Mouse (Mus musculus): Measurements from ENCODE around the gene Gpr137b.
"Not testable (repeated sequence)": the region's sequence is repeated elsewhere in the genome, so short reads cannot be mapped to it uniquely, and the experiment has no call there.

Gpr137b gene

DNA sequence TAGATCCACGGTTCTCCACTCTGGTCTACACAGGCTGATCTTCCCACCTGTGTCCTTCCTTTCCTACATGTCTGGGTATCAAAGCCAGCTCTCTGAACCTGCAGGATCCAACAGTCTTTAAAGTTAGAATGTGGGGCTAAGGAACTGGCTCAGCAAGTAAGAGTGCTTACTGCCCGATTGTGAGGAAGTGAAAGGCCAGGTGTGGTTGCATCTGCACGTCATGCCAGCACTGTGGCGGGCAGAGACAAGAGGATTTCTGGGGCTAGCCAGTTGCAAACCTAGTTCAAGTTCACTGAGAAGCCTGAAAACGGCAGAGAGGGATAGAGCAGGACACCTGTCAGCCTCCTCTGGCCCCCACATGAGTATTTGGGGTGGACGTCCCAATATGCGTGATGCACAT, 22.4 kb downstream of the Gpr137b start:
- intact Hi-C loops (cut with DNase I), result loop anchor here (5.0 kb wide), 1 partner anchor 744 kb away; no protein-coding TSS in a partner anchor

DNA sequence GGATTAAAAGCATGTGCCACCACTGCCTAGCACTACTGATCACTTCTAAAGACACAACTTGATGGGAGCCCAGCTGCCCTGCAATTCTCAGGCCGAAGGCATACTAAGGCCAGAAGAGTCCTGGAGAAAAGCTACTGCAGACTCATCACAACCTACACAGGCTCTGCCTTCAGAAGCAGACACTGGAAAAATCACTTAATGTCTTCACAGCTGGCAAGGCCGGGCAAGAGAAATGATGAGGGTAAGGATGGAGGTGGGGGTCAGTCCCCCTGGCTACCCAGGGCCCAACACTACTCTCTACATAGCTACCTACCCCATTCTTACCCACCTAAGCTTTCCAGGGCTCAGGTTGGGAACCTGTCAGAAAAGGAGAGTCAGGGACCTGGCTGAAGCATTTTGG, 27.4 kb downstream of the Gpr137b start:
- intact Hi-C loops (cut with DNase I), result not testable (repeated sequence)

DNA sequence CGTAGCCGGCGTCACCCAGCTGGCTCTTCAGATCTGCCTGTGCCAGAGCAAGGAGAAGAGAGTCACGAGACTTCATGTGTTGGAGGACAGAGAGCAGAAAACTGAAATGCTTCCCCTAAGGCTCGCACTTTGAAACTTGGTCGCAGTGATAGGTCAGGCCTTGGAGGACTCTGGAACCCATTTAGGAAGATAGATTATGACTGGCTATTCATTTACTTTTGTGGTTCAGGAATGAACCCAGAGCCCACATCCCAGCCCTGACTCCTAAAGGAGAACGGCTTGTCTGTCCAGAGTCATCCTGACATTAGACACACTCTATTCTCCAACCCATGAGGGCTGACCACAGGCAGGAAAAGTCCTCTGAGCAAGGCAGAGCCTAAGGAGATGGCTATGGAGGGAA, 30.3 kb downstream of the Gpr137b start:
- intact Hi-C loops (cut with DNase I), result not testable (repeated sequence)

DNA sequence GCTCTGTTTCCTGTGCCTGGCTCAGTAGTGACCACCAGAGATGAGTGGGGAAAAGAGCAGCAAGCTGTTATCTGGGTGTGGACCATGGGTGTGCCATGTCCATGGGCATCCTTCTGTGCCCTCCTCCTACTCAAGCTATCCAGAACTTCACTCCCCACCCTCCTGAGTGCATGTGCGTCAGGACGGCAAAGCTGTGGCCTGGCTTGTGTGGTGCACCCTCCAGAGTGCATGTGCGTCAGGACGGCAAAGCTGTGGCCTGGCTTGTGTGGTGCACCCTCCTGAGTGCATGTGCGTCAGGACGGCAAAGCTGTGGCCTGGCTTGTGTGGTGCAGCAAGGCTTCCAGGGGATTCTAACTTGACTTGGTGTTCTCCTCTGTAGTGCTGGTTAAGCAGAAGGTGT, 31.6 kb downstream of the Gpr137b start:
- intact Hi-C loops (cut with DNase I), result not testable (repeated sequence)

DNA sequence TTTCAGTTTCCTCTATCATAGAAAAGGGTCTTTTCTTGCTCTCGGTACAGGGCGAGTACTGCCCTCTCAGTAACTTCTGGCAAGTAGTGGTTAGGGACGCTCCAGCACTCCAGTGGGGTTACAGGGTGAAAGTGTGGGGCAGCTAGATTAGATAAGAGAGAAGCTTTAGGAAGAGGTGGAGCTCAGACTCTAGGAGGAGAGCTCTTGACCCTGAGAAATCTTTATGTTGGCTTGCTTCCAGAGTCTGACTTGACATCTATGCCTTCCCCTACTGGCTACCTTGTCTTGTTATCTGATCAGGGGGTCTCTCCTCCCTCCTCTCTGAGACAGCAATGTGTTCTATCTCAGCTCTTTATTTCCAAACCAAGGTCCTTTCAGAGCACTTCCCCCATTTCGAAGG, 33.8 kb downstream of the Gpr137b start:
- intact Hi-C loops (cut with DNase I), result not testable (repeated sequence)

DNA sequence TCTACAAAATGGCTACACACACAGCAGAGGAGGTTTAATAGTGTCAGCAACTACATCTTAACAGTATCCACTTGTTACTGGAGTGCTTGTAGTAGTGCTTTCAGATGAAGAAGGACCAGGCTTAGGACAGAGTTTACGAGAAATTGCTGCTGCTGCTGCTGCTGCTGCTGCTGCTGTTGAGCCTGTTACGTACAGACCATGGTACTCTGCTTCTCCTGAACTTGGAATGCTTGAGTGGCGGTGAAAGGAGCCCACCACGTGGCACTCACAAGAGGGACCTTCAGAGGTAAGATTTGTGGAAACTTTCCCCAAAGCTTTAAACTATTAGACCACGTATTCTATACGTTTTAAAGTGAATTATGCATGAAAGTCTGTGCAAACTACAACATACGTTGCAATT, 35.2 kb downstream of the Gpr137b start:
- intact Hi-C loops (cut with DNase I), result loop anchor here (10.0 kb wide), 1 partner anchor 884 kb away; no protein-coding TSS in a partner anchor

DNA sequence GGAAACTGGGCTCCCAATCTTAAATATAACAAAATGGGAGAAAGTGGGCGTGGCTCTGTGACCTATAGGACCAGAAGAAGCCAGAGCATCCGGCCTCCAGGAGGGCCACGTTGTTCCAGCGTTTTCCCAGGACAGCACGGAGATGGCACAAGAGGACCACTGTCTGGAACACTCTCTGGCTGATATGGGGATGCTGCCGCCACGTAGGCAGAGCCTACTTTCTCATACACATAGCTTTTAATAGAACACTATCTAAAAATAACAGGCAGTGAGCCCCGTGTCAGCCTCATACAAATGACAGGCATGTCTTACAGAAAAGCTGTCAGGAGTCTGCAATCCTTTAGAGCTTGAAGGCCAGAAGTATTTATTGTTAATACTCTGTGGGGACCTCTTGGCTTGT, 35.7 kb downstream of the Gpr137b start:
- intact Hi-C loops (cut with DNase I), result loop anchor here (10.0 kb wide), 1 partner anchor 883 kb away; no protein-coding TSS in a partner anchor

DNA sequence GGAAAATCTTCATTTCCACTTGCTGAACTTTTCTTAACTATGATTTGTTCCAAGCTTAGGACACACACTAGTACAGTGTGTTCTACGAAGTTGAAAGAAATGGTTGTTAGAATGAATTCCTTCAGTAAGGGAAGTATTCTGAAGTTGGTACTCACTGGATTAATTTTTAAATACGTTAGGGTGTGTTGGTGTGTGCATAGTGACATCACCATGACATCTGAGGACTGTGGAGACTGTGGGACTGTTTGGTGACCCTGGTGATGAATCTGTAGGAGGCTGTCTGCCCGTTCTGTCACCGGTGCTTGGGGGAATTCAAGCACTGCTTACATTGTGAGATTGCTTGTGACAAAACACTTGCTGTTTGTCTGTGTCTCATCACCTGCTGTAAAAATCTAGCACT, 41.7 kb downstream of the Gpr137b start:
- intact Hi-C loops (cut with DNase I), result loop anchor here (10.0 kb wide), 1 partner anchor 877 kb away; no protein-coding TSS in a partner anchor

DNA sequence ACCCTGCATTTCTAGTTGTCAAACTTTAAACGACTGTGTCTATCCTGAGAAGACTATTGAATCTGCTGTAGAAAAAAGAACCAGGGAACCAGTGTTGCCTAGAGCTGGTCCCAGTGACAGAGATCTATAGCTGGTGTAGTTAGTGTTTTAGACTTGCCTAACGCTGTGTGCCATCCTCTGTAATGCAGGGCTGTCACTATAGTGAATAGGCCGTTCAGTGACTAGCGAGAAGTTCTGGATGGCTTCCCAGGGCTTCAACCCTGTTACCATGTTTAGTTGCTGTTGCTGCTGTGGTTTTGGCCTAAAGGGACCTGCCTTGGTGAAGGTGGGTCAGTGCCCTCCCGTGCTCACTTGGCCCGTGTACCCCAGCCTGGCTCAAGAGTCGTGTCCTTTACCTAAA, 43.1 kb downstream of the Gpr137b start:
- intact Hi-C loops (cut with DNase I), result loop anchor here (10.0 kb wide), 1 partner anchor 876 kb away; no protein-coding TSS in a partner anchor

DNA sequence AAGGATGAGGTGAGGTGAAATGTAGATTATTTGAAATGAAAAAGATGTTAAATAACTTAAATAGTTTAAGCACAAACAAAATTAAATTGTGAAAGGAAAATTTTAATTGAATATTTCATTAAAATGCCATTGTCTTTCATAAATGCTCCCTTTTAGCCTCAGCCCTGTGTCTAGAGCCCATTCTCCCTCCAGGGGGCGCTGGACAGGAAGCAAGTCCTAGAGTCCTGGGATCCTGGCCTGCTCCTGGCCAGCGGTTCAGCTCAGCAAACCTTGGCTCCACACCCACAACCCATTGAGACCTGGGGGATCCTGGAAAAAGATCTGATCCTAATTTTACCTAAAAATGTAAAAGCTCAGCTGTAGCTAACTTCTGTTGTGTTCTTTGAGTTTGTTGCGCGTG, 44.5 kb downstream of the Gpr137b start:
- intact Hi-C loops (cut with DNase I), result loop anchor here (5.0 kb wide), 1 partner anchor 68 kb away; no protein-coding TSS in a partner anchor

DNA sequence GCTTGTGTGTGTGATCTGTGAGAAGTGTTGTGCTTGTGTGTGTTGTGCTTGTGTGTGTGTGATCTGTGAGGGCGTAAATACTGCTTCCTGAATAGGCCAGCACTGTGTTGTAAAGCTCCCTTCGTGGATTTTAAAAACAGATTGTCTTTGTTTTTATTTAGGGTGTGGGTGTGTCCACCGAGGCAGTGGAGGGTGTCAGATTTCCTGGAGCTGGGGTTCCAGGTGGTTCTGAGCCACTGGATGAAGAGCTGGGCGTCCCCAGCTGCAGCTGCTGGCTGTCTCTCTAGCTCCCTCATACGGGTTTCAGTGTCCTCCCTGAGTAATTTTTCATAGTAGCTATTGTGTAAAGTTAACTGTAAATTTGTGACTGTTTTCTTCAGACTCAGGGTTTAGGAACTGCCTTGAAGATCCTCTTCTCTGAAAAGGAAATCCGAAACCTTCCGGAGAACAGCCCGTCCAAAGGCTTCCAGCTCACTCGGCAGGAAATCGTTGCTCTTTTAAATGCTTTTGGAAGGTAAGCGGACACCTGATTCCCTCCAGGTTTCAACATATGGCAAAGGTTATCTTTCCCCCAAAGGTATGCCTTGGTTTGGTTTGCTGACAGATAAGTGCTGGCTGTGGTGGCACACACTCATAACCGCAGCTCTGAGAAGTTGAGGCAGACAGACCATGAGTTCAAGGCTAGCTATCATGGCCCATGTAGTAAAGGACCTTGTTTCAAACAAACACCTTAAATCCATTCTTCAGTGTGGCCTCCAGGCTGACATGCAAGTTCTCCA, 46.0 kb downstream of the Gpr137b start:
- intact Hi-C loops (cut with DNase I), result loop anchor here (5.0 kb wide), 1 partner anchor 69 kb away; no protein-coding TSS in a partner anchor

DNA sequence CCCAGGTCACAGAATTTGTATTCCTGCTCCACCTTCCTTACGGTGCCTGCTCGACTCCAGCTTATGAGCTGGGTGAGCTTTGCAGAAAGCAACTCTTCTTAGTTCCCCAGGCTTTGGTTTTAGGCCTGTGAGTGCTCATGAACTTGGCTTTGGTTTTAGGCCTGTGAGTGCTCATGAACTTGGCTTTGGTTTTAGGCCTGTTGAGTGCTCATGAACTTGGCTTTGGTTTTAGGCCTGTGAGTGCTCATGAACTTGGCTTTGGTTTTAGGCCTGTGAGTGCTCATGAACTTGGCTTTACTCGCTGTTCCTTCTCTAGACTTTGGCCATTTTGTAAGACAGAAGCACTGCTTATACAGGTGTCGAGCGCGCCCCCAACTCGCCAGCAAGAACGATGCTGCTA, 56.5 kb downstream of the Gpr137b start:
- intact Hi-C loops (cut with DNase I), result not testable (repeated sequence)

DNA sequence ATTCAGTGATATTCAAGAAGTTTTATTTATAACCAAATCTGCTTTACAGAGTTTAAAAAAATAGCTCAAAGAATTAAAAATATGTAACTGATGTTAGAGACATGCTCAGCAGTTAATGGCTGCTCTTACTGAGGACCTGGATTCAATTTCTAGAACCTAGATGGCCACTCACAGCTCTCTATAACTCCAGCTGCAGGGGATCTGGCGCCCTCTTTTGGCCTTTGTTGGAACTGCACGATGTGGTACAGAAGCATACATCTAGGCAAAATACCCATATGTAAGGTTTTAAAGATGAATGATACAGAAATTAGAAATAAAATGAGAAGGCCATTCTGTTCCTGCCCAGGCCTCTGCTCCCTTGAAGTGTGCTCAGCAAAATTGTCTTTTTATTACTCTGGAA, 64.9 kb downstream of the Gpr137b start:
- intact Hi-C loops (cut with DNase I), result no loop called here

All from adrenal gland (tissue).